Mouse (Mus musculus) embryo, embryonic 9.5 days (tissue): ENCODE data around the gene Tnn.

Experiments
- DNase-seq: peaks from one replicate; pipeline ENCODE4 v3.0.0-alpha.2; 2017; ENCODE audit errors: extremely low spot score

Tnn gene

GRCm38 (mm10) chr1:160153480-160153879, at the start of gene Tnn:
TSS of gene Tnn (minus strand) at chr1:160153580.
- no peak for DNase-seq

GRCm38 (mm10) chr1:160195337-160195663, 41.9 kb upstream of the Tnn start:
- DNase-seq: no peak

DNA sequence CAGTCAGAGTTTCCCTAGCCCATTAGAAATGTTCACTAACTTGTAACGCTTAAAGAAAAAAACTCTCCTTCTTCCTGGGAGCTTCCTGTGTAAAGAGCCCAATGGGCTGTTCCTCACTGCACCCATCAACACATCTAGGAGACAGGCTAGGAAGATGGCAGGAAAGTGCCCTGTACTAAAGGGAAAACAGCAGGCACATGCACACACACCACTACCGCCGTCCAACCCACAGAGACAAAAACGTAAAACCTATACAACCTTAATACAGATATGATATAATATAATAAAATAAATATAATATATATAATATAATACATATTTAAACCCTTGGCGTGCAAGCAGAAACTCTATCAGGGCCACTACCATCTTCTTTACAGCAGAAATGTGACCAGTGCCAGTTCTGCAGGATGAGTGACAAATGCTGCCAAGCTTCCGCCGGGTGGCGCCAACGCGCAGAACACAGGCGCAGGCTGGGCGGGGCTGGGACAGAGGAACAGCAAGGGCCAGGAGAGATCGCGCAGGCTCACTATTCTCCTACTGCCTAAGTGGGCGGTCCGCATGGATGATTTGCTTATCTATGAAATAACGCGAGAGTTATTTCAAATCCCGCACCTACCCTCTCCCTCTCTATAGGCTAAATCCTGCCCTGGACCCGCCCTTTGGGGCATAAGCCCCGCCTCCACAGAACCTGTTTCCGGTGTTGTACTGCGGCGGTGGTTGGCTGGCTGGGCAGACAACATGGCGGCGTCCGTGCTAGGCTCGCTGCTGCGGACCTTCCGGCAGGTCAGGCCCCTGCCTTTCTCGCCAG, 41.4 kb upstream of the Tnn start, which contains the start of gene Mrps14:
Gene Mrps14 (plus strand): TSS at position 687 of the 808 bp plus-strand sequence.
- peak; percentile 97 for DNase-seq

DNA sequence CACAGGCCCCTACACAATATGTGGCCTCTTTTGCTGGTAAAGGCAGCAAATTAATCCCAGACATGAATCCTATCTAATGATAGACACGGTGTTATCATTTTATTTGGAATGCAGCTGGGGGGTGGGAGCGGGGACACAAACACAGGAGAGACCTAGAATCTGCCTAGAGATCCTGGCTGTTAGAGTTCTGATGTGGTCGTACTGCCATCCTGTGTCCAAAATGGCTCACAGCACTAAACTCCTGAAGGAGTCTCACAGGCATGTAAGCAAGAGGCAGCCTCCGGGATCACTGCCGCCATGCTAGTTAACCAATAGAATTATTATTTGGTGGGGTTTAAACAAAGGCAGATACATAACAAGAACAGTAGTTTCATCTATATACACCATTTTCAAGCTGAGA, 31.1 kb upstream of the Tnn start:
- DNase-seq: peak; percentile 59

- DNase-seq: no peak
Measured at GRCm38 (mm10) chr1:160181216-160181615, 27.8 kb upstream of the Tnn start.

- DNase-seq: no peak
Measured at GRCm38 (mm10) chr1:160176903-160177302, 23.5 kb upstream of the Tnn start.

GRCm38 (mm10) chr1:160166600-160166999, 13.2 kb upstream of the Tnn start:
- no peak for DNase-seq

DNA sequence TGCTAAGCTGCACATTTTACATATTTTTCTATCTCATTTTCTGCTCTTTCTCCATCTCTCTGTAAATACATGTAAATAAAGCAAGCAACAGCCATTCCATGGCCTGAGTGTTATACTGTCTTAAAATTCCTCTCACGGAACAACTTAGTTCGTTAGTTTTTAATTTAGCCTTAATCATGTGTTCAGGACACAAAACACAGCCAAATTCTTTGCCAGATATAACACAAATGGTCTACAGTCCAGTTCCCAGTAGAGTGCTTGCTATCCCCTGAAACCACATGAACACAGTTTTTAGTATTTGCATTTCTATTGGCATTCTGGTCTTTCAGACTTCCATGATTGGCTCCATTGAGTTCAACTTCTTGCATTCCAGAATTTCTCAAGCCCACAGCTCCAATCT, 4.8 kb upstream of the Tnn start:
- no peak for DNase-seq

GRCm38 (mm10) chr1:160150726-160151125, 2.7 kb downstream of the Tnn start:
- no peak for DNase-seq

GRCm38 (mm10) chr1:160149291-160149906, 4.0 kb downstream of the Tnn start:
- DNase-seq: no peak

DNA sequence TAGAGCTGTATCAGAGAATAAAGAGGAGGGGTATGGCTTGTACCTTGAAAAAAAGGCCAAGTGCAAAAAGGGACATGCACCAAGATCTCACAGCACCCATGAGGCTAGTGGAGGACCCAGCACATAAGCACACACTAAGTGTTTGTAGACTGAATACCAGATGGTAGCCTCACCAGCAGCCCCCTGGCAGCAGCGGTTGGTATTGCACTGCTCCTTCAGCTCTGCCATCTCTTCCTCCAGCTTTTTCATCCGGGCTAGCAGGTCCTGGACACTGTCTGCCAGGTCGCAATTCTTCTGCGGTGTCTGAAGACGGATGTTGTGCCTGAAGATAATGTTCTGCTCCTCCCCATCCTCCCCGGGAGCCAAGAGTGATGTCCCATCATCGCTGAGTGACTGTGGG, 6.1 kb downstream of the Tnn start:
- DNase-seq: no peak

DNA sequence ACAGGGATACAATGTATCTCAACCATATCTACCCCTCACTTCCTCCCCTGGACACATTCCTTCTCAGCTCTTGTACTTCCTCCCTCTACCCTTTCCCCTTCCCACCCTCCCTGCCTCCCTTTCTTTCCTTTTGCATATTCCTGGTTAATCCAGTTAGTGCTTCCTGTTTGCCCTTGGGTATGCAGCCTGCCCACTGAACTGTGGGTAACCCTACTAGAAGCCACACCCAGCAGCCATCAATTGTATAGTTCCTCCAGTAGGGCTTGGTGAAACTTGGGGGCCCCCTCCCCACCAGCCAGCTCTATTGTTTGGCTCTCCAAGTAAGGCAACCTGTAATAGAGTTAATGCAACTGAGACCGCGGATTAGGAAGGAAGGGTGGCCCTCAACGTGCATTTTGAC, 7.8 kb downstream of the Tnn start:
- DNase-seq: no peak

DNA sequence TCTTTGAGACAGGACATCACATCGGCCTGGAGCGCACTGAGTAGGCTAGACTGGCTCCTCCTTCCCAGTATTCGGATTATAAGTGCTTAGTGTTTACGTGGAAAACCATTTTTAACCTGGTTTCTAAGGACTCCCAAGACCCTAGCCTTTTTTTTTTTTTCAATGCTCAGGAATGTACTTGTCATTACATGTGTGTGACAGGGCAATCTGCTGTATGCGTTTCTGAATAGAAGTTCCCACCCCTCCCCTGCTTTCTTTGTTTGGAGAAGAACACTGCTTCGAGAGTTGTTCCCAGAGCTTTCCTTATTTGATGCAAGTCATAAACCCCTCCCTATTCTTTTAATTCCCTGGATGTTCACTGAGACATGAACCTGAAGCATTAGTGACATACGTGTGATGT, 9.0 kb downstream of the Tnn start:
- no peak for DNase-seq

- DNase-seq: no peak
Measured at GRCm38 (mm10) chr1:160136362-160136890, 17.0 kb downstream of the Tnn start.

GRCm38 (mm10) chr1:160133464-160134079, 19.8 kb downstream of the Tnn start:
- DNase-seq: no peak

DNA sequence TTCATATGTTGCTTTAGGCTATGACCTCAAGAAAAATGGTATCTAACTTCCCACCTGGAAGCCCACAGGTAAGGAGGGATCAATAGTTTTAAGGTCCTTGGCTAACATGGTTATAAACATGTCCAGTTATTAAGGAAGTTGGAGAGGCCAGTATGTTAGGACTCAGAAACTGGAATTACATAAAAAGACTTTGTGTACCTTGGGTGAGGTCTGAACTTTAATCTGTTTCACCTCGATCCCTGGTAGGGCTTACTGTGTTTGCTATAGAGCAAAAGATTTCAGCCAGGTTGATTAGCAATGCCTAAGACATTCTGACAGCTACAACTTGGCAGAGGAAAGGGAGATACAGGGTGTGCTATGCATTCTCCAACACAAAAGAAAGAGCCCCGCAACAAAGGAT, 29.4 kb downstream of the Tnn start:
- DNase-seq: no peak

DNA sequence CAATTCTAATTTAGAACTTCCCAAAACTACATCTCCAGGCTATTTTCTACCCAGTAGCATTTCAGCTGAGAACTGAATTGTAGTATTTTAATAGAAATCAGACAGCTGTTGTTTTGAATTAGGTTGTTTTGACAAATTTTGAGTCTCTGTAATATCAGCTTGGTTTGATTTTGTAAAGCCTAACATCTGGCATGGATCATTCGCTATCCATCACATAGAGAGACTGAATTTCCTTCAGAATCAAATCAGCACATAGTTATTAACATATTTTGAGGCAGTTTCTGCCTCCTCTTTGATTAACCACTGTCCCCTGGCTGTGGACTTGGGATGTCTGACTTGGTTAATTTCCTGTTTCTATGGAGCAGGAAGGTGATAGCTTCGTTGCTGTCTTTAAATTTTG, 44.8 kb downstream of the Tnn start:
- DNase-seq: no peak

- DNase-seq: no peak
Measured at GRCm38 (mm10) chr1:160105426-160105825, 48.0 kb downstream of the Tnn start.

GRCm38 (mm10) chr1:160100996-160101395, 52.4 kb downstream of the Tnn start:
- DNase-seq: no peak

GRCm38 (mm10) chr1:160099659-160100302, 53.6 kb downstream of the Tnn start:
- no peak for DNase-seq

DNA sequence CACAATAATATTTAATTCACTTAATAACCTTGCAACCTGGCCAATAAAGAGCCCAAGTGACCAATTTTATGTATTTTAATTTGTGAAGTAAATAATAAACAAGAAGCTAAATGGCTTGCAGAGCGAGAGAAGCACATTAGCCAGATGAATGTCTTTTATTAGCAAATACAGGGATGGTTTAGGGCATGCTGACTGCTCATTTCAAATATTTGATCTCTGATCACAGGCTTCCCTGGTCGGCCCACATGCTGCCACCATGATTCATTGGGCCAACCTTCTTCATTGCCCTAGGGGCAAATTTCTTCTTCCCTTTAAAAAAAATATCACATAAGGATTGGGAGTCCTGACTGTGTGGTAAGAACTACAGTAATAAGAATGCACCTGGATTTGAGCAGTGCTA, 66.7 kb downstream of the Tnn start:
- no peak for DNase-seq

DNA sequence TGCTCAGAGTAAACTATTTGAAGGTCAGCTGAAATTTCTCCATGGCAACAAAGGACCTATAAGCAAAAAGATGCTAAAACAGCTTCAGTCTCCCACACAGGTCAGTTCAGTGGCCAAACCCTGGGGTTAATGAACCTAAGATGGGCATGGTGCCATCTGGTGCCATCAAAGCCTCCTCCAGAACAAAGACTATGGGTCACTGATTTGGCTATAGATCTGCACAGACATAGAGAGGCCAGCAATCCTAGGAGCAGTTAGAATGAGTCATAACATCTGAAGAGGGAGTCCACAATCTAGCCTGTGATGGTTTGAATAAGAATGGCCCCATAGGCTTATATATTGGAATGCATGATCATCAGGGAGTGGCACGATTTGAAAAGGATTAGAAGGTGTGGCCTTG, 69.1 kb downstream of the Tnn start:
- DNase-seq: no peak
